Comparison of ENCODE assay signal across 8 mouse cellular contexts in the genomic region with DNA sequence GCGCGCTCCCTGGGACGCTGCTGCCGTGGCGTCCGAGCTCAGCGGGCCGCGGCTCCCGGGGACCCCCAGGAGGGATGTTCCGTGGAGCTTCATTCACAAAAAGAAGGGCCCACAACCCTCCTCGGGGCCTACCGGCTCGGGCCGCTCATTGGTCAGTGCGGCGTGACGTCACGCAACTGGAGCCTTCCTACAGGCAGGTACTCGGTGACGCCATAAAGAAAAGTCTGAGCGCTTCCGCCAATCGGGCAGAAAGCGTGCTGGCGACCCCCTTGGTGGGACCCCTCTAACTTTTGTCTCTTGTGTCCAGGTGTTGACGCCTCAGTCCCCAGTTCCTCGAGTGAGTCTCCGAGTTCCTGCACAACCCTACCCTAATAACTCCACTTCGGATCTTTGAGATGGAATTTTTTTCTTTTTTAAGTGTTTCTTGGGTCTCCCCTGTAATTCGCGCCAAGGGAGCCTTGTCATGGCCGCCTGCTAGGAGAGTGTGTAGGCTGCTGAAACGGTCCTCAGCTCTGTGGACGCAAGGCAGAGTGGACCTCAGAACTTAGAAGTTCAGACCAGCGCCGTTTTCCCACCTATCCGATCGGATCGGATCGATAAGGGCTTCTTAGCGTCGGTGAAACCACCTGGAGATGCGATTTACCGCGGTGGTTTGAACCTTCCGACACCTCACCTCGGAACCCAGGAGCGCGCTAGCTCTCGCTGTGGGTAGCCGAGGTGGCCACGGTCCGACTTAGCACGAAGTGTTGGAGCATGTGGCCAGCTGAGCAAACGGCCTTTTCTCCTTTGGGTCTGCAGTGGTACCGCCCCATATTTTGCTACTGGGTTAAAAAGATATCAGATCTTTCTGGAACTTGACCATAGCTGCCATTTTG. TPM values are rescaled to one million over a fixed set of nuclear protein-coding genes. Genes with fewer than 3 reads are reported as not detected.
DNase-seq lines count a peak whose midpoint lies in the region; ATAC-seq and TF ChIP-seq lines count a peak whose summit lies in the region.

A gene (minus strand): TSS at position 412 of the 875 bp plus-strand sequence.

- H3K36me3 ChIP-seq in embryonic facial prominence, embryonic 15.5 days: no peaks in the 10 kb centered on the region
- no peaks in the 10 kb centered on the region for H3K36me3 ChIP-seq in heart, embryonic 15.5 days
- no peaks in the 10 kb centered on the region for H3K36me3 ChIP-seq in liver, embryonic 13.5 days
- H3K36me3 ChIP-seq in stomach, embryonic 15.5 days: no peaks in the 10 kb centered on the region

- ATAC-seq in embryonic facial prominence, embryonic 15.5 days (ENCODE audit: insufficient number of reproducible peaks, low FRiP score, low TSS enrichment, low read depth): peak; percentile 90
- ATAC-seq in heart, embryonic 15.5 days (replicated peaks; ENCODE audit: insufficient number of reproducible peaks, insufficient read depth, low FRiP score, low read depth): peak; percentile 90
- ATAC-seq in liver, embryonic 13.5 days (ENCODE audit: low read depth): peak; percentile 87
- ATAC-seq in stomach, embryonic 15.5 days (ENCODE audit: insufficient read depth, low FRiP score, low read depth): peak; percentile 92

- TF ChIP-seq POLR2A in bone marrow macrophage, adult 2 months (IDR thresholded peaks at IDR 0.05; ENCODE audit: borderline replicate concordance, low read depth, low read length): no peak

- no peaks in the 10 kb centered on the region for H3K9me3 ChIP-seq in embryonic facial prominence, embryonic 15.5 days (replicated peaks)
- no peaks in the 10 kb centered on the region for H3K9me3 ChIP-seq in heart, embryonic 15.5 days (replicated peaks)
- H3K9me3 ChIP-seq in liver, embryonic 13.5 days (replicated peaks): no peaks in the 10 kb centered on the region
- H3K9me3 ChIP-seq in stomach, embryonic 15.5 days: no peaks in the 10 kb centered on the region

- peaks cover 23% of the 10 kb centered on the region for H3K4me1 ChIP-seq in bone marrow macrophage, adult 2 months (ENCODE audit: control insufficient read depth, insufficient read depth, low read length)
- peaks cover 13% of the 10 kb centered on the region for H3K4me1 ChIP-seq in embryonic facial prominence, embryonic 15.5 days
- peaks cover 18% of the 10 kb centered on the region for H3K4me1 ChIP-seq in heart, embryonic 15.5 days (replicated peaks)
- H3K4me1 ChIP-seq in liver, embryonic 13.5 days (replicated peaks): peaks cover 25% of the 10 kb centered on the region
- peaks cover 7% of the 10 kb centered on the region; the same call in 1 of the 2 replicates for H3K4me1 ChIP-seq in stomach, embryonic 15.5 days

- peak within 1 kb of the TSS; percentile 99 for H3K4me2 ChIP-seq in embryonic facial prominence, embryonic 15.5 days (replicated peaks)
- H3K4me2 ChIP-seq in heart, embryonic 15.5 days: peak within 1 kb of the TSS; percentile 100
- peak within 1 kb of the TSS; percentile 98 for H3K4me2 ChIP-seq in liver, embryonic 13.5 days
- peak within 1 kb of the TSS; percentile 99 for H3K4me2 ChIP-seq in stomach, embryonic 15.5 days

- WGBS in embryonic facial prominence, embryonic 15.5 days: under 1% methylated on average over 57 of the region's 57 CpGs
- WGBS in heart, embryonic 15.5 days: under 1% methylated on average over 57 of the region's 57 CpGs
- WGBS in liver, embryonic 13.5 days (ENCODE audit: insufficient replicate concordance): under 1% methylated on average over 57 of the region's 57 CpGs
- WGBS in stomach, embryonic 15.5 days: 1% methylated on average over 57 of the region's 57 CpGs

- no peak for TF ChIP-seq CTCF in bone marrow macrophage, adult 2 months (IDR thresholded peaks at IDR 0.05; ENCODE audit: low read depth, low read length)

- no peaks in the 10 kb centered on the region for H3K27me3 ChIP-seq in embryonic facial prominence, embryonic 15.5 days
- no peaks in the 10 kb centered on the region for H3K27me3 ChIP-seq in heart, embryonic 15.5 days
- peaks cover 48% of the 10 kb centered on the region for H3K27me3 ChIP-seq in liver, embryonic 13.5 days
- no peaks in the 10 kb centered on the region for H3K27me3 ChIP-seq in stomach, embryonic 15.5 days (replicated peaks)

- H3K9ac ChIP-seq in embryonic facial prominence, embryonic 15.5 days: peak within 1 kb of the TSS; percentile 65
- peak within 1 kb of the TSS; percentile 73 for H3K9ac ChIP-seq in heart, embryonic 15.5 days
- peak within 1 kb of the TSS; percentile 69 for H3K9ac ChIP-seq in liver, embryonic 13.5 days
- peak within 1 kb of the TSS; percentile 60 for H3K9ac ChIP-seq in stomach, embryonic 15.5 days

- peak; percentile 68 for DNase-seq in CD4-positive helper T cell, adult 2 months (ENCODE audit: low read depth, low spot score)
- peak; percentile 89 for DNase-seq in kidney, postnatal 10 days
- peak; percentile 68 for DNase-seq in liver, embryonic 13.5 days
- peak; percentile 51 to 57 for DNase-seq in natural killer cell, adult 2 months (ENCODE audit: low spot score in 2 of 2)

- peak within 1 kb of the TSS; percentile 22 for H3K27ac ChIP-seq in bone marrow macrophage, adult 2 months (ENCODE audit: insufficient read depth, low read depth, low read length)
- H3K27ac ChIP-seq in embryonic facial prominence, embryonic 15.5 days (replicated peaks): no peak within 1 kb of the TSS
- H3K27ac ChIP-seq in heart, embryonic 15.5 days: no peak within 1 kb of the TSS
- no peak within 1 kb of the TSS for H3K27ac ChIP-seq in liver, embryonic 13.5 days
- peak within 1 kb of the TSS; percentile 44; the same call in 1 of the 2 replicates for H3K27ac ChIP-seq in stomach, embryonic 15.5 days

- peak within 1 kb of the TSS; percentile 94 for H3K4me3 ChIP-seq in bone marrow macrophage, adult 2 months (ENCODE audit: insufficient read depth, low read length)
- peak within 1 kb of the TSS; percentile 81 for H3K4me3 ChIP-seq in embryonic facial prominence, embryonic 15.5 days (replicated peaks)
- H3K4me3 ChIP-seq in heart, embryonic 15.5 days: peak within 1 kb of the TSS; percentile 73
- H3K4me3 ChIP-seq in liver, embryonic 13.5 days (replicated peaks): peak within 1 kb of the TSS; percentile 73
- peak within 1 kb of the TSS; percentile 86 for H3K4me3 ChIP-seq in stomach, embryonic 15.5 days (replicated peaks)

RNA-seq across cellular contexts. Expression of the gene that starts here (rescaled TPM):
- polyA plus RNA-seq in bone marrow macrophage, adult 2 months (2012; ENCODE audit: insufficient read depth, insufficient read length, missing spikeins): 9.2 and 9.3 TPM in 2 replicates
- polyA plus RNA-seq in embryonic facial prominence, embryonic 15.5 days (2015; fragmentation: Nextera tagmentation; extraction: Ambion mirVana): 14.4 and 15.2 TPM in 2 replicates
- polyA plus RNA-seq in heart, embryonic 15.5 days (2015; fragmentation: Nextera tagmentation; extraction: Ambion mirVana): 12.1 and 12.7 TPM in 2 replicates
- polyA plus RNA-seq in liver, embryonic 13.5 days (2015; fragmentation: Nextera tagmentation; extraction: Ambion mirVana): 6.9 and 8.9 TPM in 2 replicates
- 24.5 and 26.1 TPM in 2 replicates for polyA plus RNA-seq in stomach, embryonic 15.5 days (2015; fragmentation: Nextera tagmentation; extraction: Ambion mirVana)

Comparison
In these comparisons a context has a peak if more than half of its experiments do, and no peak if none do; other contexts are left out.
1. H3K27ac ChIP-seq: peak in bone marrow macrophage, adult 2 months (single experiment) and stomach, embryonic 15.5 days (single experiment); none in embryonic facial prominence, embryonic 15.5 days (single experiment), heart, embryonic 15.5 days (single experiment) and liver, embryonic 13.5 days (single experiment).
2. Peak in every context shown above with its lines, with median percentiles within 50 percentile points of each other: DNase-seq, H3K4me3 ChIP-seq, ATAC-seq, H3K4me2 ChIP-seq and H3K9ac ChIP-seq.